In the genomic region with DNA sequence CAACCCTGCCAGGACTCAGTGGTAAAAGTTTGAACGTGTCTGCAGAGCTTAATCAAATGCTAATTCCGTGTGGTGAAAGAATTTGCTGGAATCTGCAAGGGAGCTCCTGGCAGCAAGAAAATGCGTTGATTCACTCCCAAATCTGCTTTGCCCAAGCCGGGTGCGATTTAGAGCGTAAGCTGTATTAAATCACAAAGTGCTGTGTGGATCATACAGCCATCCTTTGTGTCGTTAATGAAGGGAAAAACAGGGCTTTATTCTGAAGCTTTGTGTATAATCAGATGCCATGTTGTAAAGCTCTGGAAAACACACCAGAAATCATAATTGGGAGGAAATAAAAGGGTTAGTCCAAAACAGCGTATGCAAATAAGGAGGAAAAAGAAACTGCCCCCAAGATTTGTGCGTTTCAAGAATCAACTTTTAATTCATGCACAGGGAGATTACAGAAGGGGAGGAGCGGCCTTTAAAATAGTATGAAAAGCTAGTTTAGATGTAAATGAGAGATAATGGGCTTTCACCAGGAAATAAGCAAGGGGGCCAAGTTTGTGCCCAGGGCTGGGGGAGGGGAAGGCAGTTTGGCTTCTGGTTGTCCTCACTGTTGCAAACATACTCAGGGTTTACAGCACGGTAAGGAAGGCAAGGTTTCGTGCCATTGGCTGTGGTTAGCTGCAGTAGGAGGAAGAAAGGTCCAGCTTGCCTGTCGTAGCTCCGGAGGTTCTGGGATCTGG, we compare ENCODE assay signal across 7 mouse cellular contexts.
DNase-seq lines count a peak whose midpoint lies in the region; ATAC-seq and TF ChIP-seq lines count a peak whose summit lies in the region.

No protein-coding gene starts in this region.

- peak; percentile 88 for ATAC-seq in forebrain, embryonic 13.5 days
- ATAC-seq in midbrain, embryonic 14.5 days (ENCODE audit: low FRiP score, low TSS enrichment), result 0 out of 2 replicates have a peak, but pooled peaks have one; percentile 24

- peak overlapping the region; percentile 87 for H3K27ac ChIP-seq in forebrain, embryonic 13.5 days
- H3K27ac ChIP-seq in midbrain, embryonic 14.5 days (replicated peaks; ENCODE audit: low read depth, low read length), result 0 out of 2 replicates have a peak overlapping the region, but pooled peaks have one; percentile 20
- H3K27ac ChIP-seq in left cerebral cortex, adult 2 months, result no peak overlapping the region; the same call in 1 of the 2 replicates

- H3K4me2 ChIP-seq in forebrain, embryonic 13.5 days, result peak overlapping the region; percentile 43
- peak overlapping the region; percentile 36 for H3K4me2 ChIP-seq in midbrain, embryonic 14.5 days (ENCODE audit: low read length)

- intact Hi-C loops in left cerebral cortex, adult 2 months (cut with DNase I), result loop anchor here (10.0 kb wide), 2 partner anchors 173 to 443 kb away; no protein-coding TSS in a partner anchor

- 16% methylated on average over 14 of the region's 14 CpGs for WGBS in forebrain, embryonic 13.5 days
- 18% methylated on average over 14 of the region's 14 CpGs for WGBS in midbrain, embryonic 14.5 days

- H3K4me1 ChIP-seq in forebrain, embryonic 13.5 days, result peaks cover 23% of the 10 kb centered on the region
- 0 out of 2 replicates have a peak, but pooled peaks cover under 1% of the 10 kb centered on the region for H3K4me1 ChIP-seq in midbrain, embryonic 14.5 days (ENCODE audit: control insufficient read depth, insufficient read depth, low read length)

- H3K4me3 ChIP-seq in forebrain, embryonic 13.5 days, result no peak overlapping the region; the same call in 1 of the 2 replicates
- no peak overlapping the region for H3K4me3 ChIP-seq in midbrain, embryonic 14.5 days (replicated peaks; ENCODE audit: low read depth, low read length)
- H3K4me3 ChIP-seq in left cerebral cortex, adult 2 months, result no peak overlapping the region

- H3K9ac ChIP-seq in forebrain, embryonic 13.5 days, result no peak overlapping the region; the same call in 1 of the 2 replicates
- no peak overlapping the region; the same call in 1 of the 2 replicates for H3K9ac ChIP-seq in midbrain, embryonic 14.5 days (replicated peaks; ENCODE audit: low read length)

- DNase-seq in retina, adult 2 months (ENCODE audit: low read depth, low spot score), result peak; percentile 11
- DNase-seq in retina, embryonic 14.5 days (ENCODE audit: low spot score), result no peak
- peak; percentile 19 for DNase-seq in kidney, postnatal 10 days
- peak; percentile 62 for DNase-seq in midbrain, embryonic 14.5 days
- no peak for DNase-seq in adrenal gland, adult (ENCODE audit: inconsistent age in 2 of 2, low spot score in 1 of 2)
- DNase-seq in left cerebral cortex, adult 2 months (ENCODE audit: extremely low spot score in 1 of 2, low spot score in 2 of 2), result no peak

- no peak for TF ChIP-seq CTCF in left cerebral cortex, adult 2 months (IDR thresholded peaks at IDR 0.05)

- H3K9me3 ChIP-seq in forebrain, embryonic 13.5 days (replicated peaks), result no peaks in the 10 kb centered on the region
- no peaks in the 10 kb centered on the region for H3K9me3 ChIP-seq in midbrain, embryonic 14.5 days (ENCODE audit: control insufficient read depth, low read length)

- no peaks in the 10 kb centered on the region for H3K27me3 ChIP-seq in forebrain, embryonic 13.5 days
- no peaks in the 10 kb centered on the region for H3K27me3 ChIP-seq in midbrain, embryonic 14.5 days (ENCODE audit: control insufficient read depth, insufficient read depth, low read length)

- no peaks in the 10 kb centered on the region for H3K36me3 ChIP-seq in forebrain, embryonic 13.5 days (ENCODE audit: poor library complexity, severe bottlenecking)
- H3K36me3 ChIP-seq in midbrain, embryonic 14.5 days (ENCODE audit: control insufficient read depth, insufficient read depth, low read length), result no peaks in the 10 kb centered on the region

Comparison
In these comparisons a context has a peak if more than half of its experiments do, and no peak if none do; other contexts are left out.
1. DNase-seq: peak in retina, adult 2 months (single experiment), kidney, postnatal 10 days (single experiment) and midbrain, embryonic 14.5 days (single experiment); none in retina, embryonic 14.5 days (single experiment), adrenal gland, adult (0 of 2) and left cerebral cortex, adult 2 months (0 of 2).